Mouse (Mus musculus) kidney, adult 2 months (tissue): ENCODE data around the gene Il13. TPM values are rescaled to one million over a fixed set of nuclear protein-coding genes. Genes with fewer than 3 reads are reported as not detected.

Source experiments
- DNase-seq: peaks from one replicate; pipeline ENCODE4 v3.0.0; 2021
- H3K27ac ChIP-seq: fragments of 200-500 bp; 2 replicates; pipeline ENCODE4 v1.5.1; 2012; ENCODE audit warnings: low read depth, low read length, control low read depth, inconsistent platforms; ENCODE audit not compliant: insufficient read depth
- H3K27me3 ChIP-seq: fragments of 200-500 bp; replicated peaks from 2 replicates; pipeline ENCODE4 v1.6.1; 2012; ENCODE audit warnings: mild to moderate bottlenecking, moderate library complexity, low read length, inconsistent platforms; ENCODE audit not compliant: control insufficient read depth, insufficient read depth
- H3K36me3 ChIP-seq: fragments of 200-500 bp; 2 replicates; pipeline ENCODE4 v1.6.1; 2012; ENCODE audit warnings: mild to moderate bottlenecking, moderate library complexity, low read length, inconsistent platforms; ENCODE audit not compliant: control insufficient read depth, insufficient read depth
- H3K4me1 ChIP-seq: fragments of 200-500 bp; 2 replicates; pipeline ENCODE4 v1.6.1; 2011; ENCODE audit warnings: low read length; ENCODE audit not compliant: control insufficient read depth, insufficient read depth
- H3K4me3 ChIP-seq: fragments of 200-500 bp; 2 replicates; pipeline ENCODE4 v1.5.1; 2011; ENCODE audit warnings: mild to moderate bottlenecking, low read depth, low read length, control low read depth; ENCODE audit not compliant: insufficient read depth
- CTCF ChIP-seq: fragments of 200-500 bp; conservative IDR thresholded peaks from 2 replicates; pipeline ENCODE4 v1.5.1; 2011; ENCODE audit warnings: low read depth, mild to moderate bottlenecking, control low read depth, low read length, moderate library complexity, mixed read lengths; ENCODE audit not compliant: insufficient read depth, insufficient read length
- POLR2A ChIP-seq: fragments of 200-500 bp; IDR thresholded peaks from one replicate; pipeline ENCODE4 v1.6.1; 2011; ENCODE audit warnings: low read depth, low read length, control low read depth
- WGBS: fragments of 180-500 bp; shearing (Covaris S2); methylation state at CpG from one replicate; pipeline ENCODE4 v1.1.7; 2018; 5-methylcytosine and 5-hydroxymethylcytosine counted together
- polyA plus RNA-seq: library from polyadenylated mRNA; depleted of rRNA; stranded (reverse); fragments of >200 nt; gene quantifications from 2 replicates; pipeline ENCODE4 v1.2.3, GENCODE M21; 2012; rRNA removed

The Il13 gene
- polyA plus RNA-seq, 1 experiment: not detected

- peaks cover 1% of the 10 kb centered on the region for H3K36me3 ChIP-seq
- WGBS: 93% methylated on average over 6 of the region's 6 CpGs
- TF ChIP-seq POLR2A: no peak
- no peak for TF ChIP-seq CTCF
- H3K27ac ChIP-seq: no peak overlapping the region
- no peaks in the 10 kb centered on the region for H3K4me1 ChIP-seq
- H3K4me3 ChIP-seq: no peak overlapping the region
- no peaks in the 10 kb centered on the region for H3K27me3 ChIP-seq
- DNase-seq: no peak
These were observed 49.0 kb downstream of the Il13 start for GRCm38 (mm10) chr11:53585510-53585909.

DNA sequence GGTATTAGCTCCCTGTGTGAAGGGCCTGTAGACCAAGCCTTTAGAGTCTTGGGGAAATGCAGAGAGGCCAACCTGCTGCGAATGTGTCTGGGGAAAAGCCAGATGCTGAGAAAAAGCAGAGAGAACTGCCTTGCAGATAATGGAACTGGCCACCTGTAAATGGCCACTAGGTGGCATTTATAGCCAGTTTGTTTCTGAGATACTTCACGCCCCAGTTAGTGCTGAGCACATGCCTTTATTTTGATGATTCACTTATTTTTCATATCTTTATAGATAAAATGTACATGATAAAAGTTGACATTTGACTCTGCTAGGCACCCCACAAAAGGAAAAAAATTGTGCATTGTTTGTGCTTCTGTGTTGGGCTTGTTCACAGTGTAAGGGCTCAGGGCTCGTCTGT is 49.7 kb downstream of the Il13 start:
- TF ChIP-seq CTCF (peak; percentile 32; the same call in 1 of the 2 replicates), POLR2A (no peak)
- Histone ChIP-seq H3K4me1 (no peaks in the 10 kb centered on the region), H3K36me3 (peaks cover 1% of the 10 kb centered on the region), H3K27ac (no peak overlapping the region), H3K27me3 (no peaks in the 10 kb centered on the region), H3K4me3 (no peak overlapping the region)
- DNase-seq: peak; percentile 29
- WGBS: 58% methylated on average over 3 of the region's 3 CpGs

DNA sequence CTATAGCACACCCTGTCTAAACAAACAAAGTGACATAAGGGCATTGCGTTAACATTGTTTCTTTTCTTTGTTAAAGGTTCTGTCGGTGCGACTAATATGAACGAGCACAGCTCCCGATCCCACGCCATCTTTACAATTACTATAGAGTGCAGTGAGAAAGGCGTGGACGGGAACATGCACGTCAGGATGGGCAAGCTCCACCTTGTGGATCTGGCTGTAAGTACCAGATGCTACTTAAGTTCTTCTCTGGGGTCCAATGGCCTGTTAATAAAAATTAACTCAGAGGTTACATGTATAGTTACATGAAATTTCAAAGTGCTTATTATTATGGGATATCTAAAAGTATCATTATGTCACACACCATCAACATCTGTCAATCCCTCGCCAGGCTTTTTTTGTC is 51.4 kb downstream of the Il13 start:
- no peak for TF ChIP-seq POLR2A
- TF ChIP-seq CTCF: no peak
- H3K36me3 ChIP-seq: peaks cover 1% of the 10 kb centered on the region
- DNase-seq: no peak

More for the DNA sequence above, 51.4 kb downstream of the Il13 start:
- WGBS: 84% methylated on average over 10 of the region's 10 CpGs
- Histone ChIP-seq H3K27me3 (no peaks in the 10 kb centered on the region), H3K4me1 (no peaks in the 10 kb centered on the region), H3K27ac (no peak overlapping the region), H3K4me3 (no peak overlapping the region)

Other genes starting within 250 kb of the Il13 start
- not detected in 2 replicates for gene Leap2, start 211.5 kb downstream of the Il13 start, polyA plus RNA-seq
- gene Uqcrq, start 203.9 kb downstream of the Il13 start, polyA plus RNA-seq: 1,048 and 1,200 TPM in 2 replicates
- 0.29 and 0.42 TPM in 2 replicates for gene Gdf9, start 203.7 kb downstream of the Il13 start, polyA plus RNA-seq
- gene Gm10447, start 177.6 kb downstream of the Il13 start, polyA plus RNA-seq: 0.05 and 0.10 TPM in 2 replicates
- gene Shroom1, start 177.5 kb downstream of the Il13 start, polyA plus RNA-seq: 0.88 and 1.2 TPM in 2 replicates
- gene Gm9837, start 164.2 kb downstream of the Il13 start, polyA plus RNA-seq: not detected in 2 replicates
- not detected in 2 replicates for gene Gm9945, start 154.5 kb downstream of the Il13 start, polyA plus RNA-seq
- gene Sowaha, start 154.4 kb downstream of the Il13 start, polyA plus RNA-seq: 0.84 and 1.8 TPM in 2 replicates
- 15.6 and 16.3 TPM in 2 replicates for gene Sept8, start 115.4 kb downstream of the Il13 start, polyA plus RNA-seq
- gene Kif3a, start 67.3 kb downstream of the Il13 start, polyA plus RNA-seq: 7.4 and 7.5 TPM in 2 replicates
- gene Il4, start 16.0 kb downstream of the Il13 start, polyA plus RNA-seq: not detected in 2 replicates
- 3.0 and 4.0 TPM in 2 replicates for gene Rad50, start 72.6 kb upstream of the Il13 start, polyA plus RNA-seq
- gene Il5, start 86.1 kb upstream of the Il13 start, polyA plus RNA-seq: 0.08 TPM in 1 of 2 replicates, not detected in the other
- gene Irf1, start 135.3 kb upstream of the Il13 start, polyA plus RNA-seq: 31.5 and 35.5 TPM in 2 replicates
- gene Gm17334, start 138.5 kb upstream of the Il13 start, polyA plus RNA-seq: 0.91 and 1.1 TPM in 2 replicates
- 5.4 and 5.8 TPM in 2 replicates for gene Gm12216, start 224.6 kb upstream of the Il13 start, polyA plus RNA-seq